Mouse (Mus musculus) forebrain, postnatal 0 days (tissue): ENCODE measurements around the gene Neurog2. TPM values are rescaled to one million over a fixed set of nuclear protein-coding genes. Genes with fewer than 3 reads are reported as not detected.

Experiments used
- ATAC-seq: fragments of 200-750 bp; cut with Nextera tagmentation; 2 replicates; pipeline ENCODE4 v1.8.0; 2017; ENCODE audit warnings: mild to moderate bottlenecking, moderate library complexity
- DNase-seq: peaks from one replicate; pipeline ENCODE4 v3.0.0-alpha.2; 2015
- H3K27ac ChIP-seq: fragments of 300-500 bp; sonication (generic); 2 replicates; pipeline ENCODE4 v1.5.1; 2014; ENCODE audit warnings: low read depth, mild to moderate bottlenecking, antibody characterized with exemption, low read length, moderate library complexity, mixed read lengths
- H3K27me3 ChIP-seq: fragments of 300-500 bp; sonication (generic); 2 replicates; pipeline ENCODE4 v1.6.1; 2014; ENCODE audit warnings: mild to moderate bottlenecking, low read length, mixed read lengths; ENCODE audit not compliant: insufficient read depth
- H3K36me3 ChIP-seq: fragments of 300-500 bp; sonication (generic); 2 replicates; pipeline ENCODE4 v1.6.1; 2014; ENCODE audit warnings: mild to moderate bottlenecking, moderate library complexity; ENCODE audit not compliant: insufficient read depth
- H3K4me1 ChIP-seq: fragments of 300-500 bp; sonication (generic); 2 replicates; pipeline ENCODE4 v1.6.1; 2014; ENCODE audit warnings: antibody characterized with exemption; ENCODE audit not compliant: insufficient read depth
- H3K4me2 ChIP-seq: fragments of 300-500 bp; sonication (generic); 2 replicates; pipeline ENCODE4 v1.6.1; 2014; ENCODE audit warnings: low read depth, mild to moderate bottlenecking, moderate library complexity
- H3K4me3 ChIP-seq: fragments of 300-500 bp; sonication (generic); 2 replicates; pipeline ENCODE4 v1.5.1; 2014; ENCODE audit warnings: low read depth, low read length, mixed read lengths
- H3K9ac ChIP-seq: fragments of 300-500 bp; sonication (generic); 2 replicates; pipeline ENCODE4 v1.6.1; 2014; ENCODE audit warnings: mild to moderate bottlenecking
- H3K9me3 ChIP-seq: fragments of 300-500 bp; sonication (generic); 2 replicates; pipeline ENCODE4 v1.6.1; 2016; ENCODE audit warnings: low read length
- CTCF ChIP-seq: sonication (generic); IDR thresholded peaks from 2 replicates; pipeline ENCODE4 v1.5.1; 2016; ENCODE audit warnings: antibody characterized with exemption, control low read depth, low read depth
- WGBS: fragments of 180-500 bp; shearing (Covaris S2); extraction: QIAGEN DNeasy Blood & Tissue Kit; methylation state at CpG from one replicate; pipeline ENCODE4 v1.1.7; 2014; 5-methylcytosine and 5-hydroxymethylcytosine counted together
- polyA plus RNA-seq: library from polyadenylated mRNA; unstranded; fragments of >200 nt; fragmentation: Nextera tagmentation; extraction: Ambion mirVana; gene quantifications from 2 replicates; pipeline ENCODE4 v1.2.1, GENCODE M21; 2015
- total RNA-seq: library from RNA; depleted of rRNA; stranded (reverse); fragments of >200 nt; gene quantifications from 2 replicates; pipeline ENCODE4 v1.2.3, GENCODE M21; 2014

The Neurog2 gene
- total and polyA plus RNA-seq, 2 experiments from 2014 or later: 2.2 to 9.4 TPM

DNA sequence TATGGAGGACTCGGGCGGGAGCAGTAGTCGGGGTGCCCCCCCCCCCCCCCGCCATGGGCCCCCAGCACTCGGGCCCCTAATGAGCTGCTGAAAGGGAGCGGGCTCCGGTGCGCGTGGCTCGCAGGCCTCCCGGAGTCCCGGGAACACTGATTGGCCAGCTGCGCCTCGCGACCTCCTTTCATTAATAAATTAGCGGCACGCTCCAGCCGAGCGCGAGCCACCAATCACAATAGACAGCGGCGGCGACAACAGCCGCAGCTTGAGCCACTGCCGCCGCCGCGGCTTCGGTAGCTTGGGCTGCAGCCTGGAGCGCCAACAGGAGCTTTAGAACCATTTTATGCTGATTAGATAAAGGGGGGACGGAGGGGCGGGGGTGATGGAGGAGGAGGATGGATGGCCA is 404 bp upstream of the Neurog2 start:
- WGBS: 1% methylated on average over 32 of the region's 32 CpGs

DNA sequence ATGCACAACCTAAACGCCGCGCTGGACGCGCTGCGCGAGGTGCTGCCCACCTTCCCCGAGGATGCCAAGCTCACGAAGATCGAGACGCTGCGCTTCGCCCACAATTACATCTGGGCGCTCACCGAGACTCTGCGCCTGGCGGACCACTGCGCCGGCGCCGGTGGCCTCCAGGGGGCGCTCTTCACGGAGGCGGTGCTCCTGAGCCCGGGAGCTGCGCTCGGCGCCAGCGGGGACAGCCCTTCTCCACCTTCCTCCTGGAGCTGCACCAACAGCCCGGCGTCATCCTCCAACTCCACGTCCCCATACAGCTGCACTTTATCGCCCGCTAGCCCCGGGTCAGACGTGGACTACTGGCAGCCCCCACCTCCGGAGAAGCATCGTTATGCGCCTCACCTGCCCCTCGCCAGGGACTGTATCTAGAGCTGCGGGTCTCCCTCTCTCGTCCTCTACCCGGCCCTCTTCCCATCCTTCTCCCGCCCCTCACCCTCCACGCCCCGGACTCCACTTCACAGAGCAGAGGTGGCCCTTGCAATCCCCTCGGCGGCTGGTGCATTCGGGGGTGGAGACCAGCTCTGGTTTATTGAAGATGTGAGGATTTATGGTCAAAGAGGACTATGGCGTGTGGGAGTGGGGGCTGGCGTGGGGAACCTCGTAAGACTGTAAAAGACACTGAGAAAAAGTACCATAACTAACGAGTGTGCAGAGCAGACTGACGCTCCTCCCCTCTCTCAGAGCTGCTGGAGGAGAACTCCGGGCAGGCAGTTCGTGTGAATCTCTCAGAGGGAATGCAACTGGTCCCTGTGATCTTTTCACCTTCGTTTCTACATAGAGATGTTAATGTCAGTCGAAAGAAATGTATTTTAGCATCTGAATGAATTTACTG is 1.4 kb downstream of the Neurog2 start:
- H3K27me3 ChIP-seq: peaks cover 35% of the 10 kb centered on the region; the same call in 1 of the 2 replicates
- ATAC-seq: peak; percentile 89
- TF ChIP-seq CTCF: peak; percentile 93

More for the DNA sequence above, 404 bp upstream of the Neurog2 start:
- Histone ChIP-seq H3K36me3 (no peaks in the 10 kb centered on the region), H3K27me3 (peaks cover 36% of the 10 kb centered on the region), H3K9ac (peak overlapping the region; percentile 56), H3K27ac (peak overlapping the region; percentile 50; the same call in 1 of the 2 replicates), H3K4me3 (peak overlapping the region; percentile 50), H3K9me3 (no peaks in the 10 kb centered on the region), H3K4me1 (0 out of 2 replicates have a peak, but pooled peaks cover 6% of the 10 kb centered on the region), H3K4me2 (peak overlapping the region; percentile 86)
- ATAC-seq (peak; percentile 58), DNase-seq (peak; percentile 71)
- no peak for TF ChIP-seq CTCF

DNA sequence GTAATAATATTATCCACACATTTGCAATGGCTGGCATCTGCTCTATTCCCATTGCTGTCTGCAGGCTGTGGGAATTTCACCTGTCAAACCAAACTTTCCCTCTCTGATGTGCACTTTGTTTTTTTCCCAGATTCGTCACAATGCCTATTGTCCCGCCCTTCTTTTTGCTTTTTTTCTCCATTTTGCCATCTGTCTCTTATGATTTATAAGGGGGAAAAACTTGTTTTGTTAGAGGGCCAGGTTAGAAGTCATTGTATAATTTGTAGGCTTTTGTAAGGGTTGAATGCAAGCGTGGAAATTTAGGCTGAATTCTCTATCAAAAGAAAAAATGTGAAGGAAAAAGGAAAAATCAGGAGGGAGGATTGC is 2.0 kb downstream of the Neurog2 start:
- Histone ChIP-seq H3K4me1 (peaks cover 9% of the 10 kb centered on the region; the same call in 1 of the 2 replicates), H3K9ac (no peak overlapping the region), H3K36me3 (no peaks in the 10 kb centered on the region), H3K9me3 (no peaks in the 10 kb centered on the region), H3K4me2 (peak overlapping the region; percentile 86; the same call in 1 of the 2 replicates), H3K27me3 (peaks cover 37% of the 10 kb centered on the region; the same call in 1 of the 2 replicates), H3K4me3 (peak overlapping the region; percentile 50; the same call in 1 of the 2 replicates), H3K27ac (no peak overlapping the region)
- no peak for DNase-seq
- 11% methylated on average over 3 of the region's 3 CpGs for WGBS
- ATAC-seq: no peak
- TF ChIP-seq CTCF: no peak

More for the DNA sequence above, 1.4 kb downstream of the Neurog2 start:
- Histone ChIP-seq H3K4me3 (peak overlapping the region; percentile 50), H3K36me3 (no peaks in the 10 kb centered on the region), H3K9ac (peak overlapping the region; percentile 56), H3K4me2 (peak overlapping the region; percentile 86), H3K9me3 (no peaks in the 10 kb centered on the region), H3K27ac (peak overlapping the region; percentile 51), H3K4me1 (0 out of 2 replicates have a peak, but pooled peaks cover 6% of the 10 kb centered on the region)
- 1% methylated on average over 58 of the region's 58 CpGs for WGBS
- DNase-seq: peak; percentile 87

DNA sequence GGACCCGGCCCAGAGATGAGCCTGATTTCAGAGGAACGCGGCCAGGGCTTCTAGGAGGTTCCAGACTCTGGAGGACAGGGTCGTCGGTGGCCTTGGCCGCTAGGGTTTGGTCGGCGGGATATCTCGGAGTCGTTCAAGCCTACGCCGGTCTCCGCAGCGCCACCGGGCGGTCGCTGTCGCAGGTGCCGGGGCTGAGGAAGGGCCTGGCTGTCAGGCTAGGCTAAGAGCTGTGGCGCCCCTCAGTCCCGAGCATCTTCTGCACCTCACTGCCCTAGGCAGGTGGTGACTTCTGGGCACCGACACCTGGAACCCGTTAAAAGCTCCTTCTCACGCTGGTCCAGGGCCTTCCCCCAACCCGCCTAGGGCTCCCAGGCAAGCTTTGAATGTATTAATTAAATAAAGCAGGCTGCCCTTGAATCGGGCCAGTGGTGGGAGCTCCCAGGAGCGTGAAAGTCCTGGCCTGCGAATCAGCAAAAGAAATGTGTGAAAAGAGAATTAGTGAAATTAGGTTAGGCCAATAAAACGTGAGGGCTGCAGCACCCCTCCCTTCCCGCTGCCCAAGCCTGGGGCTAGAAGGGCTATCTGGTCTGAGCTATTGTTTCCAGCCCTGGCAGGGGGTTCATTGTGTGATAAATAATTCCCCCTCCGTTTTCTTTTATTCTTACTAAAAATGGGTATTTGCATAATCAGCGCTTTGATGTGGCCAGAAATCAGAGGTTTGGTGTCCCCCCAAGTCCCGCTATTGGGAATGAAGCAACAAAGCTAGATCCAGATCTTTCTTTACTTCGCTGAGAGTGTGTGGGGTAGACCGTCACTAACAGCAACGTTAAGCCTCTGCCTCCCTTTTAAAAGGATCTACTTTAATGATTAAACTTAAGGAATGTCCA is 7.2 kb downstream of the Neurog2 start:
- H3K4me1 ChIP-seq: peaks cover 3% of the 10 kb centered on the region; the same call in 1 of the 2 replicates
- peak overlapping the region; percentile 13; the same call in 1 of the 2 replicates for H3K4me3 ChIP-seq
- H3K9ac ChIP-seq: no peak overlapping the region
- ATAC-seq: peak; percentile 87
- H3K27ac ChIP-seq: no peak overlapping the region
- peak; percentile 75 for TF ChIP-seq CTCF
- H3K9me3 ChIP-seq: no peaks in the 10 kb centered on the region
- H3K36me3 ChIP-seq: no peaks in the 10 kb centered on the region
- H3K4me2 ChIP-seq: peak overlapping the region; percentile 41
- DNase-seq: peak; percentile 66
- WGBS: 3% methylated on average over 36 of the region's 36 CpGs
- peaks cover 23% of the 10 kb centered on the region for H3K27me3 ChIP-seq

DNA sequence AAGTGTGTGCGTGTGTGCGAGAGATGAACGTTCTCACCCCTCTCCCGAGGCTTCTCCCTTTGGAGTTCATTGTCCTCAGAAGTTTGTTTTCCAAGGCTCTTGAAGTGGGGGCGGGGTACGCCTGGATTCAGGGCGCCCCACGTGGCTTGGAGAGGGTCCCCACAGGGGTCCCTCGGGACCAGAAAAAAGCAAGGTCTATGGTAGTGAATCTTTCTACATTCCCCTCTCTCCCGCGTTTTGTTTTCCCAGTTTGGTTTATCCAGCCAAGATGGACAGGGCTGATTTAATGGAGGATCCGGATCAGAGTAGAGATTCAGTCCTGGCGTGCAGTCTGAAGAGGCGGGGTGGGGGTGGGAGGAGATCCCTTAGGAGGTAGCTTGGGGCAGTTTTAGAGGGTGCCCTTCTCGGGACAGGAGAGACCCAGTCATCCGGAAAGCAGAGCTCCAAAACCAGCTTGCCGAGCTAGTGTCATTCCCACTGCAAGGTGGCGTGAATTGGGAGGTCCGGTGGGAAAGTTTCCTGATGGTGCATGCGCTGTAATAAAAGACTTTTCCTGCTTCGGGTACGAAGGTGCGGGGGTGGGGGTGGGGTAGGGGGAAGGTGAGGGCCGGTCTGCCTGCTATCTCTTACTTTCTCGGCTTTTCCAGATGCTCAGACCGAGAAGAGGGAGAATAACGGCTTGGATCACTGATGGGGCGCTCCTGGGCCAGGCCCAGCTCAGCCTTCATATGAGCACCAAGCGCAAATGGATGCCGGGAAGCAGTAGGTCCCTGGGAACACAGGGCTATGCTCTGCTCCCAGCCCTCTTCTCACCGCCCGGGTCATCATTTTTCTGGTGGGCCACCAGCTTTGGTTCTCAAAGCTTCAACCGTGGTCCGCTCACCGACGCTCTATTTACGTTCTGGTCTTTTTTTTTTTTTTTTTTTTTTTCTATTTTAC is 8.1 kb downstream of the Neurog2 start:
- TF ChIP-seq CTCF: no peak
- DNase-seq (no peak), ATAC-seq (no peak)
- H3K4me2 ChIP-seq: peak overlapping the region; percentile 41
- peaks cover 6% of the 10 kb centered on the region; the same call in 1 of the 2 replicates for H3K4me1 ChIP-seq
- 10% methylated on average over 37 of the region's 37 CpGs for WGBS
- peak overlapping the region; percentile 13; the same call in 1 of the 2 replicates for H3K4me3 ChIP-seq
- H3K27ac ChIP-seq: no peak overlapping the region
- H3K9me3 ChIP-seq: no peaks in the 10 kb centered on the region
- H3K9ac ChIP-seq: no peak overlapping the region
- H3K36me3 ChIP-seq: no peaks in the 10 kb centered on the region
- peaks cover 29% of the 10 kb centered on the region for H3K27me3 ChIP-seq

DNA sequence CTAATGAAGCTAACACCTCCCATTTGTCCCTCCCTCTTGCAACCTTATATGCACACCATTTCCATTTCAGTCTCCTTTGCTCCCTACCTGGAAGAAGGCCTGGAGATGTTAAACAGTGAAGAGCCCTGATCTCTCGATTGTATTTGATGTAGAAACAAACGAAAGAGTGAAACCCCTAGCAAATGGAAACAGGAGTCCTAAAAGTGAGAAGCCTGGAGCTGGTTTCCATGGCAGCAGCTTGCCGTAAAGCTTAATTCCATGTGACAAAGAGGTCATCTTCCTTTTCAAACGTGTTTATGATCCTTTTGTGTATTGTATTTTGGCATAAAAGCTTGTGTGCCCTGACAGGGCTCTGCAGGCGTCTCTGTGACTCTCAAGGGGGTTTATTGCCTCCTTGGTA is 9.3 kb downstream of the Neurog2 start:
- Histone ChIP-seq H3K4me1 (peaks cover 12% of the 10 kb centered on the region; the same call in 1 of the 2 replicates), H3K36me3 (no peaks in the 10 kb centered on the region), H3K27me3 (peaks cover 35% of the 10 kb centered on the region), H3K9me3 (no peaks in the 10 kb centered on the region), H3K9ac (no peak overlapping the region), H3K4me2 (no peak overlapping the region), H3K27ac (no peak overlapping the region), H3K4me3 (no peak overlapping the region)
- no peak for TF ChIP-seq CTCF
- 16% methylated on average over 5 of the region's 5 CpGs for WGBS
- no peak for DNase-seq
- ATAC-seq: no peak
